Mouse (Mus musculus) gastrocnemius, postnatal 4 days (tissue): ENCODE measurements around the gene Arhgap6. TPM values are rescaled to one million over a fixed set of nuclear protein-coding genes. Genes with fewer than 3 reads are reported as not detected.
A peak's percentile ranks its signal among the peaks of the same experiment; 100 is the strongest.

Experiments
- DNase-seq, 2 experiments: peaks; one replicate each; pipeline ENCODE4 v3.0.0; 2021 to 2022; ENCODE audit warnings: low spot score in 2 of 2, mixed read lengths in 2 of 2
- long read RNA-seq, 2 experiments: library from polyadenylated mRNA; stranded (forward); transcript quantifications; one replicate each; pipeline ENCODE4 v2.0.0; 2021
- total RNA-seq, 2 experiments: library from RNA; stranded (reverse); gene quantifications; 2 replicates each; pipeline ENCODE4 v1.2.3; 2021

Arhgap6 gene
- 1 to 10 TPM; 8.5 TPM for total RNA-seq
- long read RNA-seq, experiment 1, full-length matches to known transcripts = 3 of 6 reads
- long read RNA-seq, experiment 1, partial matches to known transcripts = 3 of 6 reads
- long read RNA-seq, experiment 1, other reads (novel, unspliced or antisense) = 0 of 6 reads
- long read RNA-seq, experiment 2, full-length matches to known transcripts = 5 of 13 reads
- long read RNA-seq, experiment 2, partial matches to known transcripts = 6 of 13 reads
- long read RNA-seq, experiment 2, other reads (novel, unspliced or antisense) = 2 of 13 reads

- peak; percentile 18 to 28 for DNase-seq
Observed at GRCm38 (mm10) chrX:168794974-168795858, at the start of gene Arhgap6. Arhgap6 (plus strand) TSS chrX:168795099.

- DNase-seq = no peak
Observed at GRCm38 (mm10) chrX:168747011-168747410, 47.9 kb upstream of the Arhgap6 start.

GRCm38 (mm10) chrX:168795859-168796848 lies 1.3 kb downstream of the Arhgap6 start:
- peak; percentile 11 to 16 for DNase-seq

DNA sequence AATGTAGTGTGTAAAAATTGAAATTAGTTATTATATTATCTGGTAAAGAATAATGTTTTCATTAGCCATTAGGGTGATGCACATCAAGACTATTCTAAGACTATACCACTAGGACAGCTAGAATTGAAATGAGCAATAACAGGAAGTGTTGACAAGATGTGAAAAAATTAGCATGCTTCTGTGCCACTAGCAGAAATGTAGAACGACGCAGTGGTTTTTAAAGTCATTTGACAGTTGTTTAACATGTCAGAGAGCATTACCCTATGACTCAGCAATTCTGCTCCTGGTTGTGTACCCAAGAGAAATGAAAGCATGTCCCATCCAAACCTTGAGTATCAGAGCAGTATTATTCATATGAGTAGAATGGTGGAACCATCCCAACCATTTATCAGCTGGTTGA lies 9.8 kb downstream of the Arhgap6 start:
- no peak for DNase-seq

DNA sequence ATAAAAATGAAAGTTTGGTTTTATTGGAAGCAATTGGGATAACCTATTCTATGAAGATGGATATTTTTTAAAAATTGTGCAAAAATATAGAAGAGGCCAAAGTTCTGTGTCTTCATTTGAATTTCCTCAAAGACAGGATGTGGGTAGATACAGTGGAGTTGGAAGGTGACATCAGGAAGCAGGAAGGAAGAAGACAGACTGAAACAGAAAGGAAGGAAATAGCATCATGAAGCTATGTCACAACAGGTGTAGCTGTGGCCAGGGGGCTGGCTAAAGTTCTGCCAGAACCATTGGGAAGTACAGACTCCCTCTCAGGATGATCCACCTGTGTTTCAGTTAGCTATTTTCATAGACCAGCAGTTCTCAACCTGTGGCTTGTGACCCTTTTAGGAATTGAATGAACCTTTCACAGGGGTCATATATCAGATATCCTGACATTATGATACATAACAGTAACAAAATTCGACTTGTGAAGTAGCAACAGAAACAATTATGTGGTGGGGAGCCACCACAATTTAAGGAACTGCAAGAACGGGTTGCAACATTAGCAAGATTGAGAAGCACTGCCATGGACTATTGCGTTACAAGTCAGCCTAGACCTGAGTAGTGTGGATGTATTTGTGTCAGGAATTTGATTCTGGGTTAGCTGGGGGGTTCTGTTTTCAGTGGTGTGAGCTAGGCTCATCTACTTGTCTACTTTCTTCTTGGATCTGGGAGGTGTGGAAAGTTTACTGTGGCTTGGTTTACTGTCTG lies 15.8 kb downstream of the Arhgap6 start:
- DNase-seq = no peak

DNA sequence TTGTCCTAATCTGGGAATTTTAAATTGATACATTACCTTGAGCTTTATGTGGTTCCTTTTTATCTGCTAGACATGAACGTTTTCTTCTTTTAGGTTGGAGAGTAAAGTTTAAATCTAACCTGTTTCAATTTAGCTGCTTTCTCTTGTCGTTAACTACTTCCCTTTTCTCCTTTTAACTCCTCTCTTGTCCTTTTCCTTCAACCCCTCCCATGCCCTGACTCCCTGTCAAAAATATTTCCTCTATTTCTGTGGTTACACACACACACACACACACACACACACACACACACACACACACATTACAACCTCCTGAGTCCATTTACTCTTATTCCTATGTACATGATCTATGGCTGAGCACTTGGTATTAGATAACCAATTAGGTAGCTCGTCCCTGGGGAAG lies 24.0 kb downstream of the Arhgap6 start:
- DNase-seq = no peak

GRCm38 (mm10) chrX:168824166-168824565 lies 29.3 kb downstream of the Arhgap6 start:
- no peak for DNase-seq

- DNase-seq = peak in 1 of 2 experiments; percentile 10
Observed at GRCm38 (mm10) chrX:168832343-168832742, 37.4 kb downstream of the Arhgap6 start.

DNA sequence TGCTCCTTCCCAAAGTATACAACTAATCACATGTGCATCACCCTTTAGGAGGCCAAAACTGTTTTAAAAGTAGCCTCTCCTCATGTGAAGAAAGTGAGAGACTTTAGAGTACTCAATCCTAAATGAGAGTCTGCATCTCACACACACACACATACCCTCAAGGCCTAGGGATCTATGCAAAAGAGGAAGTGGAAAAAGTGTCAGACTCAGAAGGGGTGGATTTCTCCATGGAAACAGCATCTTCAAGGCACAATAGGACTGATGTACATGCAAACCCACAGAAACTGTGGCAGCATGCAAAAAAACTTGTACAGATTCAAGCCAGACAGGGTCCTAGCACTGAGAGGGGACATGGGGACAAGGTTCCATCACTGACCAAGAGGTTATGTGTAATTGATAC lies 53.2 kb downstream of the Arhgap6 start:
- DNase-seq = no peak

- no peak for DNase-seq
Observed at GRCm38 (mm10) chrX:168874688-168875087, 79.8 kb downstream of the Arhgap6 start.

DNA sequence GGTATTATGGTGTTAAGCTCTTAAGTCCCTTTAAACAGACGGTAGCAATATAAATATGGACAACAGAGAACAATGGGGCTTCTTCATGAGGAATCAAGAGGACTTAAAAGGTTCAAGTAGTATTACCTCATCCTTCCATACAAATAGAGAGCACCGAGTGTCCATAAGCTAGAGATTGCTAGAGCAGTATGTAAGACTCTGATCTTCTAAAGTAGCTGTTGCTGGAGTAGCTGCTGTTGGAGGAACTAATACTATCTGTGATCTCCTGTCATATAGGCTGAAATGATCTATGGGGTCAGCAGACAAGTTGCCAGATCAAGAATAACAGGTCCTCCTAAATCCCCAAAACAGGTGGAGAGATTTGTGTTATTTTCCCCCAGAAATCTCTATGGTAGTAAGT lies 108.7 kb downstream of the Arhgap6 start:
- DNase-seq = no peak

- DNase-seq = no peak
Observed at GRCm38 (mm10) chrX:168904086-168904485, 109.2 kb downstream of the Arhgap6 start.

- DNase-seq = no peak
Observed at GRCm38 (mm10) chrX:168907586-168907985, 112.7 kb downstream of the Arhgap6 start.

- DNase-seq = no peak
Observed at GRCm38 (mm10) chrX:168913519-168913918, 118.6 kb downstream of the Arhgap6 start.

DNA sequence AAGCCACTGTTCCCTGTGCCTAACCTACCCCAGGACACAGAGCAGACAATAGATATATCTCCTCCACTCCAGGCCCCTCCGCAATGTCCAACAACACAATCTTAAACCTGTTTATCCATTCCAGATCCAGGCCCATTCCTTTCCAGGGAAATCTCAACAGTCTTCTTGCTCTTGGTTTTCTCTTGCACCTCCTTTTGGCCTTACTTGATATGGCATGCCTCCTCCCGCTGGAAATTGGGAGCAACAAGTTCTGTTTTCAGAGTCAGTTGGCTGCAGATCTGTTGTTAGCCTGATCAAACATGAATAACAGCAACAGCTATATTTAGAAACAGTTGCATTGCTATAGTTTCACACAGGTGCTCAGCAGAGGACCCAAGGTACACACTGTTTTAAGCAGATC lies 126.0 kb downstream of the Arhgap6 start:
- no peak for DNase-seq

GRCm38 (mm10) chrX:168932420-168932819 lies 137.5 kb downstream of the Arhgap6 start:
- no peak for DNase-seq

- no peak for DNase-seq
Observed at GRCm38 (mm10) chrX:168935447-168935846, 140.5 kb downstream of the Arhgap6 start.

- peak in 1 of 2 experiments; percentile 7 for DNase-seq
Observed at GRCm38 (mm10) chrX:168937941-168938340, 143.0 kb downstream of the Arhgap6 start.

GRCm38 (mm10) chrX:168941684-168942083 lies 146.8 kb downstream of the Arhgap6 start:
- no peak for DNase-seq

GRCm38 (mm10) chrX:168943217-168943616 lies 148.3 kb downstream of the Arhgap6 start:
- DNase-seq = no peak
